Mouse (Mus musculus) urinary bladder, postnatal 14 days (tissue): ENCODE results near the gene Spib.

ENCODE experiments used
- DNase-seq: peaks from one replicate; pipeline ENCODE4 v3.0.0; 2021; ENCODE audit warnings: low spot score

Gene Spib

GRCm38 (mm10) chr7:44531946-44532732 lies at the start of gene Spib:
TSS of gene Spib (minus strand) at chr7:44532071.
- DNase-seq = no peak

GRCm38 (mm10) chr7:44581637-44582036 lies 49.8 kb upstream of the Spib start:
- DNase-seq = no peak

GRCm38 (mm10) chr7:44576333-44576844 lies 44.5 kb upstream of the Spib start:
- DNase-seq = no peak

GRCm38 (mm10) chr7:44572956-44573484 lies 41.1 kb upstream of the Spib start:
- DNase-seq = no peak

GRCm38 (mm10) chr7:44572213-44572701 lies 40.4 kb upstream of the Spib start, which contains the start of gene Napsa:
TSS of gene Napsa (plus strand) at chr7:44572380.
- DNase-seq = no peak

GRCm38 (mm10) chr7:44571811-44572210 lies 39.9 kb upstream of the Spib start:
- DNase-seq = no peak

- no peak for DNase-seq
Observed at GRCm38 (mm10) chr7:44570989-44571388, 39.1 kb upstream of the Spib start.

GRCm38 (mm10) chr7:44568803-44569202 lies 36.9 kb upstream of the Spib start:
- DNase-seq = no peak

GRCm38 (mm10) chr7:44565414-44565813 lies 33.5 kb upstream of the Spib start:
- DNase-seq = no peak

- no peak for DNase-seq
Observed at GRCm38 (mm10) chr7:44564486-44564885, 32.6 kb upstream of the Spib start.

GRCm38 (mm10) chr7:44563284-44563683 lies 31.4 kb upstream of the Spib start:
- DNase-seq = no peak

GRCm38 (mm10) chr7:44560435-44561400 lies 28.8 kb upstream of the Spib start:
- DNase-seq = peak; percentile 79

- no peak for DNase-seq
Observed at GRCm38 (mm10) chr7:44557629-44558028, 25.8 kb upstream of the Spib start.

- peak; percentile 98 for DNase-seq
Observed at GRCm38 (mm10) chr7:44553826-44554225, 22.0 kb upstream of the Spib start, which contains the start of gene Nr1h2. TSS of gene Nr1h2 (minus strand) at chr7:44553951.

- DNase-seq = peak; percentile 83
Observed at GRCm38 (mm10) chr7:44553196-44553764, 21.4 kb upstream of the Spib start.

GRCm38 (mm10) chr7:44552141-44552908 lies 20.5 kb upstream of the Spib start:
- no peak for DNase-seq

GRCm38 (mm10) chr7:44551731-44552130 lies 19.9 kb upstream of the Spib start:
- no peak for DNase-seq

- no peak for DNase-seq
Observed at GRCm38 (mm10) chr7:44551301-44551700, 19.4 kb upstream of the Spib start.

- no peak for DNase-seq
Observed at GRCm38 (mm10) chr7:44550409-44550678, 18.5 kb upstream of the Spib start.

- no peak for DNase-seq
Observed at GRCm38 (mm10) chr7:44549621-44550408, 17.9 kb upstream of the Spib start.
